8 mouse cellular contexts compared by ENCODE assay signal in genomic region chrX:153359331-153360215, GRCm38 (mm10).
DNase-seq lines count a peak whose midpoint lies in the region; ATAC-seq lines count a peak whose summit lies in the region.

No protein-coding gene starts in this region.

- H3K27ac ChIP-seq in embryonic facial prominence, embryonic 15.5 days (replicated peaks): peak overlapping the region; percentile 60; the same call in 1 of the 2 replicates
- peak overlapping the region; percentile 53 for H3K27ac ChIP-seq in heart, embryonic 13.5 days (replicated peaks)
- H3K27ac ChIP-seq in kidney, embryonic 16.5 days (ENCODE audit: low read length): no peak overlapping the region
- no peak overlapping the region for H3K27ac ChIP-seq in liver, embryonic 16.5 days (ENCODE audit: low read length)
- H3K27ac ChIP-seq in stomach, embryonic 15.5 days: 0 out of 2 replicates have a peak overlapping the region, but pooled peaks have one; percentile 40

- WGBS in embryonic facial prominence, embryonic 15.5 days: 16% methylated on average over 42 of the region's 43 CpGs
- WGBS in heart, embryonic 13.5 days: 13% methylated on average over 42 of the region's 43 CpGs
- 25% methylated on average over 42 of the region's 43 CpGs for WGBS in kidney, embryonic 16.5 days
- 15% methylated on average over 43 of the region's 43 CpGs for WGBS in liver, embryonic 16.5 days (ENCODE audit: insufficient replicate concordance)
- WGBS in stomach, embryonic 15.5 days: 15% methylated on average over 43 of the region's 43 CpGs

- peak; percentile 76 for ATAC-seq in embryonic facial prominence, embryonic 15.5 days (ENCODE audit: insufficient number of reproducible peaks, low FRiP score, low TSS enrichment, low read depth)
- no peak; the same call in 1 of the 2 replicates for ATAC-seq in heart, embryonic 13.5 days (ENCODE audit: extremely low read depth, insufficient number of reproducible peaks, low FRiP score, low TSS enrichment)
- peak; percentile 85 for ATAC-seq in kidney, embryonic 16.5 days (ENCODE audit: low FRiP score, low TSS enrichment)
- peak; percentile 89 for ATAC-seq in liver, embryonic 16.5 days (ENCODE audit: low read depth)
- peak; percentile 89 for ATAC-seq in stomach, embryonic 15.5 days (ENCODE audit: insufficient read depth, low FRiP score, low read depth)

- peak; percentile 3 for DNase-seq in 3T3-L1 (ENCODE audit: low read depth, low spot score)
- DNase-seq in adrenal gland, postnatal 36 days: peak; percentile 10 to 17
- DNase-seq in neural tube, embryonic 10.5 days (ENCODE audit: extremely low spot score, low spot score): peak; percentile 45

- no peaks in the 10 kb centered on the region for H3K4me1 ChIP-seq in embryonic facial prominence, embryonic 15.5 days
- 0 out of 2 replicates have a peak, but pooled peaks cover 6% of the 10 kb centered on the region for H3K4me1 ChIP-seq in heart, embryonic 13.5 days
- H3K4me1 ChIP-seq in kidney, embryonic 16.5 days (ENCODE audit: insufficient read depth, low read length): no peaks in the 10 kb centered on the region
- no peaks in the 10 kb centered on the region; the same call in 1 of the 2 replicates for H3K4me1 ChIP-seq in liver, embryonic 16.5 days (ENCODE audit: control insufficient read depth, low read depth, low read length)
- no peaks in the 10 kb centered on the region for H3K4me1 ChIP-seq in stomach, embryonic 15.5 days

- peaks cover 9% of the 10 kb centered on the region for H3K27me3 ChIP-seq in embryonic facial prominence, embryonic 15.5 days
- H3K27me3 ChIP-seq in heart, embryonic 13.5 days (replicated peaks): 0 out of 2 replicates have a peak, but pooled peaks cover 3% of the 10 kb centered on the region
- H3K27me3 ChIP-seq in kidney, embryonic 16.5 days (ENCODE audit: insufficient read depth, low read length): peaks cover 20% of the 10 kb centered on the region; the same call in 1 of the 2 replicates
- H3K27me3 ChIP-seq in liver, embryonic 16.5 days (ENCODE audit: control insufficient read depth, insufficient read depth, low read depth, low read length): peaks cover 2% of the 10 kb centered on the region; the same call in 1 of the 2 replicates
- no peaks in the 10 kb centered on the region for H3K27me3 ChIP-seq in stomach, embryonic 15.5 days (replicated peaks)

- H3K4me2 ChIP-seq in embryonic facial prominence, embryonic 15.5 days (replicated peaks): peak overlapping the region; percentile 57
- peak overlapping the region; percentile 73 for H3K4me2 ChIP-seq in heart, embryonic 13.5 days
- peak overlapping the region; percentile 66 for H3K4me2 ChIP-seq in kidney, embryonic 16.5 days (replicated peaks; ENCODE audit: low read depth, low read length)
- H3K4me2 ChIP-seq in liver, embryonic 16.5 days (ENCODE audit: low read depth, low read length): peak overlapping the region; percentile 71
- H3K4me2 ChIP-seq in stomach, embryonic 15.5 days: peak overlapping the region; percentile 68

- no peaks in the 10 kb centered on the region for H3K9me3 ChIP-seq in embryonic facial prominence, embryonic 15.5 days (replicated peaks)
- H3K9me3 ChIP-seq in heart, embryonic 13.5 days: no peaks in the 10 kb centered on the region
- H3K9me3 ChIP-seq in kidney, embryonic 16.5 days (ENCODE audit: low read length): no peaks in the 10 kb centered on the region
- H3K9me3 ChIP-seq in liver, embryonic 16.5 days (replicated peaks; ENCODE audit: control insufficient read depth, low read length): no peaks in the 10 kb centered on the region
- no peaks in the 10 kb centered on the region for H3K9me3 ChIP-seq in stomach, embryonic 15.5 days

- no peak overlapping the region; the same call in 1 of the 2 replicates for H3K9ac ChIP-seq in embryonic facial prominence, embryonic 15.5 days
- H3K9ac ChIP-seq in heart, embryonic 13.5 days: peak overlapping the region; percentile 77
- peak overlapping the region; percentile 36 for H3K9ac ChIP-seq in kidney, embryonic 16.5 days (replicated peaks; ENCODE audit: low read length)
- H3K9ac ChIP-seq in liver, embryonic 16.5 days (ENCODE audit: low read depth, low read length): peak overlapping the region; percentile 28; the same call in 1 of the 2 replicates
- H3K9ac ChIP-seq in stomach, embryonic 15.5 days: peak overlapping the region; percentile 19; the same call in 1 of the 2 replicates

- no peaks in the 10 kb centered on the region for H3K36me3 ChIP-seq in embryonic facial prominence, embryonic 15.5 days
- H3K36me3 ChIP-seq in heart, embryonic 13.5 days: no peaks in the 10 kb centered on the region
- H3K36me3 ChIP-seq in kidney, embryonic 16.5 days (ENCODE audit: insufficient read depth, low read length): no peaks in the 10 kb centered on the region
- no peaks in the 10 kb centered on the region for H3K36me3 ChIP-seq in liver, embryonic 16.5 days (ENCODE audit: control insufficient read depth, insufficient read depth)
- no peaks in the 10 kb centered on the region for H3K36me3 ChIP-seq in stomach, embryonic 15.5 days

- H3K4me3 ChIP-seq in embryonic facial prominence, embryonic 15.5 days (replicated peaks): peak overlapping the region; percentile 49
- H3K4me3 ChIP-seq in heart, embryonic 13.5 days: peak overlapping the region; percentile 59
- H3K4me3 ChIP-seq in kidney, embryonic 16.5 days (ENCODE audit: low read length): peak overlapping the region; percentile 50
- H3K4me3 ChIP-seq in liver, embryonic 16.5 days (ENCODE audit: low read depth, low read length): peak overlapping the region; percentile 51
- H3K4me3 ChIP-seq in stomach, embryonic 15.5 days (replicated peaks): peak overlapping the region; percentile 45

Comparison
In these comparisons a context has a peak if more than half of its experiments do, and no peak if none do; other contexts are left out.
1. H3K27ac ChIP-seq: peak in embryonic facial prominence, embryonic 15.5 days (single experiment), heart, embryonic 13.5 days (single experiment) and stomach, embryonic 15.5 days (single experiment); none in kidney, embryonic 16.5 days (single experiment) and liver, embryonic 16.5 days (single experiment).
2. Peak in every context shown above with its lines, with median percentiles within 50 percentile points of each other: DNase-seq, H3K4me2 ChIP-seq and H3K4me3 ChIP-seq.